Mouse (Mus musculus) retina, postnatal 7 days (tissue): Measurements from ENCODE around the gene Ank2.

Source experiments
- DNase-seq: peaks from one replicate; pipeline ENCODE4 v3.0.0-alpha.2; 2012; ENCODE audit warnings: low read depth, low spot score

The Ank2 gene

GRCm38 (mm10) chr3:127293479-127293874 is 205.7 kb downstream of the Ank2 start:
- DNase-seq, result no peak

GRCm38 (mm10) chr3:127292864-127293478 is 206.2 kb downstream of the Ank2 start:
- no peak for DNase-seq

- DNase-seq, result no peak
These were observed 216.9 kb downstream of the Ank2 start for GRCm38 (mm10) chr3:127282277-127282676.

GRCm38 (mm10) chr3:127281390-127281789 is 217.8 kb downstream of the Ank2 start:
- no peak for DNase-seq

- no peak for DNase-seq
These were observed 218.8 kb downstream of the Ank2 start for GRCm38 (mm10) chr3:127280376-127280775.

- no peak for DNase-seq
These were observed 223.2 kb downstream of the Ank2 start for GRCm38 (mm10) chr3:127275953-127276352.

- no peak for DNase-seq
These were observed 226.3 kb downstream of the Ank2 start for GRCm38 (mm10) chr3:127272801-127273200.

GRCm38 (mm10) chr3:127269616-127270015 is 229.5 kb downstream of the Ank2 start:
- no peak for DNase-seq

GRCm38 (mm10) chr3:127267846-127268245 is 231.3 kb downstream of the Ank2 start:
- DNase-seq, result no peak

- DNase-seq, result no peak
These were observed 233.4 kb downstream of the Ank2 start for GRCm38 (mm10) chr3:127265732-127266131.

- no peak for DNase-seq
These were observed 234.0 kb downstream of the Ank2 start for GRCm38 (mm10) chr3:127265182-127265581.

GRCm38 (mm10) chr3:127260786-127261166 is 238.4 kb downstream of the Ank2 start:
- no peak for DNase-seq

- no peak for DNase-seq
These were observed 239.0 kb downstream of the Ank2 start for GRCm38 (mm10) chr3:127260007-127260785.

GRCm38 (mm10) chr3:127258466-127259075 is 240.6 kb downstream of the Ank2 start:
- DNase-seq, result no peak

- DNase-seq, result no peak
These were observed 241.2 kb downstream of the Ank2 start for GRCm38 (mm10) chr3:127257969-127258368.

GRCm38 (mm10) chr3:127257279-127257925 is 241.7 kb downstream of the Ank2 start:
- DNase-seq, result no peak

- no peak for DNase-seq
These were observed 242.5 kb downstream of the Ank2 start for GRCm38 (mm10) chr3:127256681-127257080.

- DNase-seq, result no peak
These were observed 248.2 kb downstream of the Ank2 start for GRCm38 (mm10) chr3:127250930-127251329.

- DNase-seq, result no peak
These were observed 250.5 kb downstream of the Ank2 start for GRCm38 (mm10) chr3:127248611-127249010.

GRCm38 (mm10) chr3:127246989-127247708 is 252.0 kb downstream of the Ank2 start:
- no peak for DNase-seq

- DNase-seq, result no peak
These were observed 255.1 kb downstream of the Ank2 start for GRCm38 (mm10) chr3:127243928-127244642.
